In the genomic region with DNA sequence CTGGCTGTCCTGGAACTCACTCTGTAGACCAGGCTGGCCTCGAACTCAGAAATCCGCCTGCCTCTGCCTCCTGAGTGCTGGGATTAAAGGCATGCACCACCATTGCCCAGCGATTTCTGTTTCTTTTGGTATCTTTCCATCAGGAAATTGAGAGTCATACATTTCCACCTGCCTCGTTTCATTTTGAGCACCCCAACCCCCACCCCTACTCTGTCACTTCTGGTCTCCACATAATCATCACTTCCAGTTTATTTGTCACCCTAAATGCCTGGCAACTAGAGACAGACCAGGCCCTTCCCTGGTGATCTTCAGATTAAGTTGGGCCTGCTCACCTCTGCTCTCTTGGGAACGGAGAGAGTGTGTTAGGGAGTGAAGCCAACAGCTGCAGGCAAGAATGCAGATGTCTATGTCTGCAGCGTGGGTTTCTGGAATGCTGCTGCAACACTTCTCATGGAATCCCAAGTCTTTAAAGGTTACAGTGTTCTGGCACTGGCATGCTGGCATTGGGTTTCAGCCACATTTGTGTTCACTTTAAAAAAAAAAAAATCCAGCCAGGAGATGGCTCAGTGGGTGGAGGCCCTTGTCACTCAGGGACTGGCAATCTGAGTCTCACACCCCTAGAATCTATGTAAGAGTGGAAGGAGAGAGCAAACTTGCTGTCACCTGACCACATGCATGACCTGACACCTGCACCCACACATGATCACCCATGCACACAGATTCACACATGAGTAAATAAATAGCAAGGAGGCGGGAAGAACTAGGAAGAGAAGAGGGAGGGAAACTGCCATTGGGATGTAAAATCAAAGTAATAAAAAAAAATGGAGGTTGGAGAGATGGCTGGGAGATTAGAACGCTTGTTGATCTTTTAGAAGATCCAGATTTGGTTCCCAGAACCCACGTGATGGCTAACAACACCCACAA, we compare ENCODE assay signal across 1 mouse cellular context.
A peak's percentile ranks its signal among the peaks of the same experiment; 100 is the strongest.
TF ChIP-seq lines count a peak whose summit lies in the region.

No protein-coding gene starts in this region.

TF ChIP-seq in myocyte, 11 proteins besides CTCF, POLR2A, EP300 and RAD21:
- peak; percentile 81 to 98 (median 96) for TF ChIP-seq MYOD1 (IDR thresholded peaks at IDR 0.05; ENCODE audit: control insufficient read depth in 1 of 3, insufficient read length in 2 of 3, low read depth in 2 of 3)
- no peak for TF ChIP-seq SRF (IDR thresholded peaks at IDR 0.05; ENCODE audit: control insufficient read depth, insufficient read length, low read depth)
- TF ChIP-seq REST (IDR thresholded peaks at IDR 0.05; ENCODE audit: insufficient read depth, insufficient read length): no peak
- no peak for TF ChIP-seq POLR2AphosphoS2 (IDR thresholded peaks at IDR 0.05; ENCODE audit: insufficient read length, low read depth)
- TF ChIP-seq MYOG (IDR thresholded peaks at IDR 0.05; ENCODE audit: control insufficient read depth in 1 of 3, insufficient read depth in 1 of 3, insufficient read length in 2 of 3, low read depth in 2 of 3): peak in 2 of 3 experiments; percentile 32 to 84
- TF ChIP-seq CEBPB (IDR thresholded peaks at IDR 0.05; ENCODE audit: insufficient read depth, poor library complexity, severe bottlenecking): peak; percentile 75
- no peak for TF ChIP-seq E2F4 (IDR thresholded peaks at IDR 0.05; ENCODE audit: insufficient read depth)
- TF ChIP-seq TCF12 (IDR thresholded peaks at IDR 0.05; ENCODE audit: insufficient read depth, poor library complexity, severe bottlenecking): peak; percentile 62
- TF ChIP-seq MAX (IDR thresholded peaks at IDR 0.05; ENCODE audit: low read depth): peak; percentile 8
- TF ChIP-seq TCF3 (IDR thresholded peaks at IDR 0.05; ENCODE audit: insufficient read length, low read depth): peak; percentile 40
- no peak for TF ChIP-seq USF1 (IDR thresholded peaks at IDR 0.05; ENCODE audit: low read depth)
